Mouse (Mus musculus) stomach, embryonic 15.5 days (tissue): ENCODE measurements around the gene Tcf23. TPM values are rescaled to one million over a fixed set of nuclear protein-coding genes. Genes with fewer than 3 reads are reported as not detected.

Source experiments
- ATAC-seq: fragments of 200-750 bp; cut with Nextera tagmentation; 2 replicates; pipeline ENCODE4 v1.8.0; 2017; ENCODE audit warnings: low read depth, moderate number of reproducible peaks, moderate TSS enrichment; ENCODE audit not compliant: insufficient read depth, low FRiP score
- H3K27ac ChIP-seq: fragments of 300-500 bp; sonication (generic); 2 replicates; pipeline ENCODE4 v1.5.1; 2015; ENCODE audit warnings: mild to moderate bottlenecking, inconsistent platforms
- H3K27me3 ChIP-seq: fragments of 300-500 bp; sonication (generic); replicated peaks from 2 replicates; pipeline ENCODE4 v1.6.1; 2015; ENCODE audit warnings: inconsistent platforms
- H3K36me3 ChIP-seq: fragments of 300-500 bp; sonication (generic); 2 replicates; pipeline ENCODE4 v1.6.1; 2015; ENCODE audit warnings: inconsistent platforms
- H3K4me1 ChIP-seq: fragments of 300-500 bp; sonication (generic); 2 replicates; pipeline ENCODE4 v1.6.1; 2015; ENCODE audit warnings: inconsistent platforms
- H3K4me2 ChIP-seq: fragments of 300-500 bp; sonication (generic); 2 replicates; pipeline ENCODE4 v1.6.1; 2015; ENCODE audit warnings: mild to moderate bottlenecking, inconsistent platforms
- H3K4me3 ChIP-seq: fragments of 300-500 bp; sonication (generic); replicated peaks from 2 replicates; pipeline ENCODE4 v1.5.1; 2015; ENCODE audit warnings: inconsistent platforms
- H3K9ac ChIP-seq: fragments of 300-500 bp; sonication (generic); 2 replicates; pipeline ENCODE4 v1.6.1; 2015; ENCODE audit warnings: inconsistent platforms
- H3K9me3 ChIP-seq: fragments of 300-500 bp; sonication (generic); 2 replicates; pipeline ENCODE4 v1.6.1; 2016; ENCODE audit warnings: inconsistent platforms
- WGBS: fragments of 180-500 bp; shearing (Covaris S2); methylation state at CpG from one replicate; pipeline ENCODE4 v1.1.7; 2015; 5-methylcytosine and 5-hydroxymethylcytosine counted together
- polyA plus RNA-seq: library from polyadenylated mRNA; unstranded; fragments of >200 nt; fragmentation: Nextera tagmentation; extraction: Ambion mirVana; gene quantifications from 2 replicates; pipeline ENCODE4 v1.2.1, GENCODE M21; 2015

Gene Tcf23
- 0.74 and 1.0 TPM in 2 replicates for polyA plus RNA-seq

DNA sequence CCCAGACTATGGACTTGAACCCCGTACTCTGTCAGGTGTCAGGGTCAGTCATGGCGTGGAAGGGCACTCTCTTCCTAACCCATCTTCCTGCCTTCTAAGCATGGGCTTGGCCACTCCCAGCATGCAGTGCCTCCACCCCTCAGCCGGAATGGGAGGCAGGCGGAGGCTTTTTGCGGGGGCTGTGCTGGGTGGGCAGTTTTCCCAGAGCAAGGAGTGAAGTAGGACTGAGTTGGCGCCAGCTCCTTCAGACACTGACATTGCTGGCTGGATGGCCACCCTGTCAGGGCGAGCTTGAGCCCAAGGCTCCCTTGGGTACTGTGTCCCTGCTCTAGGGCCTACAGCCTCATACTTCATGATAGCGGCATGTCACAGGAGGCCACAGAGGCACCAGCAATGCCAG, at the start of gene Tcf23:
TSS of gene Tcf23 (plus strand) at position 247 of the 400 bp plus-strand sequence.
- peak; percentile 44; the same call in 1 of the 2 replicates for ATAC-seq
- 59% methylated on average over 8 of the region's 8 CpGs for WGBS

DNA sequence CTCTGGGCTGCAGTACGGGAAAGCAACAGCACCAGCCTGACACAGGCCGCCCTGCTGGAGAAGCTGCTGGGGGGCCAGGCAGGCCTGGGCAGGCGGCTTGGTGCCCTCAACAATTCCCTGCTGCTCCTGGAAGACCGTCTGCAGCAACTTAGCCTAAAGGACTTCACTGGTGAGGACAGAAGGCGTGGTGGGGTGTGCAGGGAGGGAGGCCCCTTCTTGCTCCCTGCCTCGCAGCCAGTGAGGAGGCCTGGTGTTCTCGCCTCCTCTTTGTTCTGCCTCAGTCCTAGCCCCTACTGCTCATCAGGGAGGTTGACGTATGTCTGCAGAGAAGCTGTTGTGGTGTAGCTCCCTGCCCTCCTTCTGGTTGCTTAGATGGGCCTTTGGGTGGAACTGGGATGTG, 49.8 kb upstream of the Tcf23 start:
- Histone ChIP-seq H3K27me3 (no peaks in the 10 kb centered on the region), H3K27ac (no peak overlapping the region), H3K36me3 (peaks cover 36% of the 10 kb centered on the region), H3K9me3 (no peaks in the 10 kb centered on the region), H3K4me1 (peaks cover 64% of the 10 kb centered on the region), H3K4me3 (no peak overlapping the region), H3K4me2 (no peak overlapping the region), H3K9ac (no peak overlapping the region)
- WGBS = 83% methylated on average over 8 of the region's 8 CpGs
- ATAC-seq = no peak

More for the DNA sequence above, at the start of gene Tcf23:
- H3K9ac ChIP-seq = no peak within 1 kb of the TSS
- no peaks in the 10 kb centered on the region for H3K27me3 ChIP-seq
- H3K36me3 ChIP-seq = no peaks in the 10 kb centered on the region
- 0 out of 2 replicates have a peak, but pooled peaks cover 3% of the 10 kb centered on the region for H3K4me1 ChIP-seq
- no peak within 1 kb of the TSS for H3K27ac ChIP-seq
- no peak within 1 kb of the TSS for H3K4me3 ChIP-seq
- no peak within 1 kb of the TSS for H3K4me2 ChIP-seq
- H3K9me3 ChIP-seq = no peaks in the 10 kb centered on the region

DNA sequence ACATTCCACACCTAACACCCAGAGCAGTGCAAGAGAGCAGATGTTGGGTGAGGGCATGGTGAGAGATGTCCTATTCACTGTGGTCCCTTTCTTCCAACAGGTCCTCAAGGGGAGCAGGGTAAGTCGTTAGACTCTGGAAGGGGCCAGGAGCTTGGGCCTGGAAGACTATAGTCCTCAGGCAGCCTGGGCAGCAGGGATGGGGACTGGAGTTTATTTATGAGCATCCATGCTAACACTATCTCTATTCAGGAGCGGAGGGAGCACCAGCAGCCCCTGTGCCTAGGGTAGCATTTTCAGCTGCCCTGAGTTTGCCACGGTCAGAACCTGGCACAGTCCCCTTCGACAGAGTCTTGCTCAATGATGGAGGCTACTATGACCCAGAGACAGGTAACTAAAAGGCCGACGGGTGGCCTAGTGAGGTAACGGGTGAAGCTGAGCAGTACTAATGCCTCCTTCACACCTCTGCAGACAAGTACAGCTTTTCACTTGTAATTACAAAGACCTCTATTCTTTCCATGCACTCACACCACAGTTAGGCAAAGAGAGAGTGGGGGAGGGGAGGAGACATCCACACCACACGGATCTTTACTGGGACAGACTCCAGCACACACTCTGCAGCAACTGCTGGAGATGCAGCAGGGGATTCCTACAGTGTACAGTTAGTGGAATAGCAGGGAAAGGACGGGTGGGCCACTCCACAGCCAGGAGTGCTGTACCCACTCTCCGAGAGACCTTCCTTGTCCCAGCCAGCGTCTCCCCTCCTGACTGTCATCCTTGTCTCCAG, 48.4 kb upstream of the Tcf23 start:
- Histone ChIP-seq H3K9ac (no peak overlapping the region), H3K4me2 (peak overlapping the region; percentile 85)

GRCm38 (mm10) chr5:30920621-30921020, 47.8 kb upstream of the Tcf23 start:
- H3K27ac ChIP-seq = peak overlapping the region; percentile 44; the same call in 1 of the 2 replicates
- H3K9ac ChIP-seq = no peak overlapping the region
- peak overlapping the region; percentile 58 for H3K4me3 ChIP-seq
- no peaks in the 10 kb centered on the region for H3K27me3 ChIP-seq
- H3K9me3 ChIP-seq = no peaks in the 10 kb centered on the region
- no peak for ATAC-seq
- H3K4me2 ChIP-seq = peak overlapping the region; percentile 85
- peaks cover 36% of the 10 kb centered on the region for H3K36me3 ChIP-seq
- H3K4me1 ChIP-seq = peaks cover 60% of the 10 kb centered on the region
- 52% methylated on average over 19 of the region's 19 CpGs for WGBS

More for the DNA sequence above, 48.4 kb upstream of the Tcf23 start:
- 64% methylated on average over 11 of the region's 11 CpGs for WGBS
- no peaks in the 10 kb centered on the region for H3K9me3 ChIP-seq
- H3K4me1 ChIP-seq = peaks cover 64% of the 10 kb centered on the region
- peak overlapping the region; percentile 58 for H3K4me3 ChIP-seq
- H3K36me3 ChIP-seq = peaks cover 36% of the 10 kb centered on the region
- peak overlapping the region; percentile 44; the same call in 1 of the 2 replicates for H3K27ac ChIP-seq
- H3K27me3 ChIP-seq = no peaks in the 10 kb centered on the region
- no peak for ATAC-seq

DNA sequence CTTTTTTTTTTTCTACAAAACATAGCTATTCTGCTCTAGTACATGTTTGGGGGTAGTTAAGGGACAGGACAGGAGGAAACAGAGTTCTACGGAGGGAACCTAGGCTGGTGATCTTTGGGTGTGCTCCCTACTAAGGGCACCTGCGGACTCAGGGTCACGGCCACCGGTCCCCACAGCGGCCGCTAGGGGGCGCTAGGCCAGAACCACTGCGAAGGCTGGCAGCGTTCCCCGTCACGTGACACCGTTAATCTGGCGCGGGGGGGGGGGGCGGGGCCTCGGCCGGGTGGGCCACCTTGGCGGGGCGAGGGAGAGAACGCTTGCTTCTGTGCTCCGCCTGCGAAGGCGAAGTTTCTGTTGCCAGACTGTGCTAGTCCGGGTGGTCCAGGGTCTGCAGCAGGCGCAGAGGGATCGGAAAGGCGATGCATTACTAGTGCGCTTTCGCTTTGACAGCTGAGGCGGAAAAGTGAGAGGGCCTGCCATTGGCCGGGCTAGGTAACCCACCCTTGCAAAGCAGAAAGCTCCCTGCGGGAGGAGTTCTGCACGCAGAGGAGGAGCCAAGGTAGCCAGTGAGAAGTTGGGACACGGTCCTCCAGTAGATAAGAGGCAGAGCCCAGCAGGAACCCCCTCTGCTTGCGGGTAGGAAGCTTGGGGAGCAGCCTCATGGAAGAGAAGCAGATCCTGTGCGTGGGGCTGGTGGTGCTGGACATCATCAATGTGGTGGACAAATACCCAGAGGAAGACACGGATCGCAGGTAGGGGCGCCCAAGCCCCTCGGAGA, 47.0 kb upstream of the Tcf23 start, which contains the start of gene Khk:
TSS of gene Khk (plus strand) at position 176 of the 778 bp plus-strand sequence.
- peak within 1 kb of the TSS; percentile 85 for H3K4me2 ChIP-seq
- H3K9me3 ChIP-seq = no peaks in the 10 kb centered on the region
- no peaks in the 10 kb centered on the region for H3K27me3 ChIP-seq
- peaks cover 53% of the 10 kb centered on the region for H3K4me1 ChIP-seq
- under 1% methylated on average over 37 of the region's 40 CpGs for WGBS
- peak within 1 kb of the TSS; percentile 90 for H3K27ac ChIP-seq
- peak within 1 kb of the TSS; percentile 58 for H3K4me3 ChIP-seq
- H3K9ac ChIP-seq = peak within 1 kb of the TSS; percentile 56
- ATAC-seq = peak; percentile 88
- peaks cover 36% of the 10 kb centered on the region for H3K36me3 ChIP-seq

GRCm38 (mm10) chr5:30922581-30923041, 45.9 kb upstream of the Tcf23 start:
- Histone ChIP-seq H3K4me1 (peaks cover 42% of the 10 kb centered on the region), H3K4me2 (peak overlapping the region; percentile 85), H3K36me3 (peaks cover 27% of the 10 kb centered on the region), H3K9ac (no peak overlapping the region), H3K9me3 (no peaks in the 10 kb centered on the region), H3K27ac (no peak overlapping the region), H3K4me3 (peak overlapping the region; percentile 58; the same call in 1 of the 2 replicates), H3K27me3 (no peaks in the 10 kb centered on the region)
- WGBS = 50% methylated on average over 10 of the region's 10 CpGs
- ATAC-seq = no peak

DNA sequence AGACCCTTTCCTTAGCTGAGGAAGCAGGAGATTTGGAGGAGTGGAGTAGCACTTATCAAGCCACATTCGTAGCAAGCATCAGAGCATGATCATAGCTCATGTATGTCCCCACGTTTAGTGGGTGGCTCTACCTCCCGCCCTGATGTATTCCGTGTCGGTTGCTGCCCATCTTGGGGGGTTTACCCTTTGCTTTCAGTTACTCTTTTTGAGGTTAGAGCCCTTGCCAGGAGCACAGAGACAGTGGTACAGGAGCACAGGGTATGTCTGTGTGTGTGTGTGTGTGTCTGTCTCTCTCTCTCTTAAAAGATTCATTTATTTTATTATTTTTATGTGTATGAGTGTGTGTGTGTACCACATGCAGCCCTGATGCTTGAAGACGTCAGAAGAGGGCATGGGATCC, 45.3 kb upstream of the Tcf23 start:
- H3K4me3 ChIP-seq = no peak overlapping the region
- no peak for ATAC-seq
- WGBS = 76% methylated on average over 6 of the region's 6 CpGs
- H3K4me1 ChIP-seq = peaks cover 36% of the 10 kb centered on the region
- H3K9me3 ChIP-seq = no peaks in the 10 kb centered on the region
- no peak overlapping the region for H3K9ac ChIP-seq
- H3K36me3 ChIP-seq = peaks cover 23% of the 10 kb centered on the region; the same call in 1 of the 2 replicates
- no peaks in the 10 kb centered on the region for H3K27me3 ChIP-seq
- no peak overlapping the region for H3K4me2 ChIP-seq
- no peak overlapping the region for H3K27ac ChIP-seq

- H3K9me3 ChIP-seq = no peaks in the 10 kb centered on the region
- no peak overlapping the region for H3K9ac ChIP-seq
- no peak for ATAC-seq
- H3K4me3 ChIP-seq = no peak overlapping the region
- no peak overlapping the region for H3K4me2 ChIP-seq
- H3K4me1 ChIP-seq = peaks cover 26% of the 10 kb centered on the region
- H3K27ac ChIP-seq = no peak overlapping the region
- H3K27me3 ChIP-seq = no peaks in the 10 kb centered on the region
- 72% methylated on average over 8 of the region's 8 CpGs for WGBS
- H3K36me3 ChIP-seq = peaks cover 12% of the 10 kb centered on the region; the same call in 1 of the 2 replicates
These were observed 43.8 kb upstream of the Tcf23 start for GRCm38 (mm10) chr5:30924614-30925013.

DNA sequence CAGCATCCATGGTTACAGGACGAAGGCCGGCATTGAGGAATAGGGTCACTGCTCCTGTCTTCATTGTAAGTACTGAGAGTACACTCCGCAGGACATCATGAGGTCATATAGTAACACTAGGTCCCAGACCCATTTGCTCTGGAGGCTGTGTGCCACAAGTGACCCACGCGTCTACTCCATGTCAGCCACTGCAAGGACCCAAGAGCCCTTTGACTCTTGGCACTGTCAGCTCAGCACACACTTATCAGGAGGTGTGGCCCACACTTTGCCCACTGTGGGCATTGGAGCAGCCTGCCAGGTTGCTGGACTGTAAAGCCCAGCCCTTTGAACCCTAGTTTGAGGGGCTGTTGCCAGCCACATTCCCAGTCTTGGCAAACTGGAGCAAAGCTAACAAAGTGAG, 43.2 kb upstream of the Tcf23 start:
- Histone ChIP-seq H3K36me3 (peaks cover 7% of the 10 kb centered on the region; the same call in 1 of the 2 replicates), H3K4me1 (peaks cover 20% of the 10 kb centered on the region), H3K4me2 (no peak overlapping the region), H3K27me3 (no peaks in the 10 kb centered on the region), H3K4me3 (no peak overlapping the region), H3K9ac (no peak overlapping the region), H3K27ac (no peak overlapping the region), H3K9me3 (no peaks in the 10 kb centered on the region)
- 95% methylated on average over 5 of the region's 5 CpGs for WGBS
- no peak for ATAC-seq

DNA sequence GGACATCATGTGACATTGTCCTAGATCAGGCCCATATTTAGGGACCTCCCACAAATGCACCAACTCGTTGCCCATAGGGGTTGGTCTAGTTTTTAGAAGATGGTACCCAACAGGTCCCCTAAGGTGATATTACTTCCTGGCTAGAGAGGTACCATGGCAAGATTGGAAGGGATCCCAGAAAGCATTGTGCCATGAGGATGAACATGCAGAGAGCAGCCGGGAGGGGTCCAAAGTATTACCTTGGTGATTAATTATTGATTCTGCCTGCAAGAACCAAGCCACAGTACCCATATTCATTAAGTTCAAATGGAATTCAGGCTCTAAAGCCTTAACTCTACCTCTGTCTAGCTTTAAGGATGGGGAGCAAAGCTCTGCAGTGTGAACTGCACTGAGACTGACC, 42.4 kb upstream of the Tcf23 start:
- Histone ChIP-seq H3K4me3 (no peak overlapping the region), H3K27ac (no peak overlapping the region), H3K9me3 (no peaks in the 10 kb centered on the region), H3K4me1 (peaks cover 13% of the 10 kb centered on the region), H3K4me2 (no peak overlapping the region), H3K36me3 (no peaks in the 10 kb centered on the region), H3K9ac (no peak overlapping the region), H3K27me3 (no peaks in the 10 kb centered on the region)
- ATAC-seq = no peak
- 83% methylated on average over 2 of the region's 2 CpGs for WGBS

DNA sequence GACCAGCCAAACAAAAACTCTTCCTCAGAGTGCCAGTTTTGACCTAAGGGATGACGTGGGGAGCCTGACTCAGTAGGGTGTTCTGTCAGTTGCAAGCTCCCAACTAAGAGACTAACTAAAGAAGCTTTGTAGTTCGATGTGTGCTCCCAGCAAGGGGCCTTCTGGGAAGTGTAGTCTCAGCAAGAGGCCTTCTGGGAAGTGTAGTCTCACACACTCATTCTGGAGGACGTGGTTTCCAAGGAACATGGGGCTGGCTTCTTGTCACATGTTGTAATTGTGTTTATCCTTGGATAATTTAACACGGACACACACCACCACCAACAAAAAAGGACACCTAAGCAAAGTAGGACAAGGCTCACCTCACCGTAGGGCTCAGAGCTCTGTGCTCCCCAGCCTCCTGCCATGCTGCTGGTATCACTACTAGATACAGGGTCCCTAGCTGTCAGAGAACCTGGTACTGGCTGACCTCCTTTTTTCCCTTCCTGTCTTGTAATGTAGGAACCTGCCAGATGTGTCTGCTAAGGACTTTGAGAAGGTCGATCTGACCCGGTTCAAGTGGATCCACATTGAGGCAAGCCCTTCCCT, 40.4 kb upstream of the Tcf23 start:
- Histone ChIP-seq H3K4me1 (no peaks in the 10 kb centered on the region), H3K9me3 (no peaks in the 10 kb centered on the region), H3K4me2 (0 out of 2 replicates have a peak overlapping the region, but pooled peaks have one; percentile 24), H3K4me3 (no peak overlapping the region), H3K27me3 (no peaks in the 10 kb centered on the region), H3K36me3 (no peaks in the 10 kb centered on the region), H3K27ac (no peak overlapping the region), H3K9ac (no peak overlapping the region)
- 45% methylated on average over 7 of the region's 7 CpGs for WGBS
- ATAC-seq = no peak
